Mouse (Mus musculus): ENCODE results near the gene Pigl.

Pigl gene

DNA sequence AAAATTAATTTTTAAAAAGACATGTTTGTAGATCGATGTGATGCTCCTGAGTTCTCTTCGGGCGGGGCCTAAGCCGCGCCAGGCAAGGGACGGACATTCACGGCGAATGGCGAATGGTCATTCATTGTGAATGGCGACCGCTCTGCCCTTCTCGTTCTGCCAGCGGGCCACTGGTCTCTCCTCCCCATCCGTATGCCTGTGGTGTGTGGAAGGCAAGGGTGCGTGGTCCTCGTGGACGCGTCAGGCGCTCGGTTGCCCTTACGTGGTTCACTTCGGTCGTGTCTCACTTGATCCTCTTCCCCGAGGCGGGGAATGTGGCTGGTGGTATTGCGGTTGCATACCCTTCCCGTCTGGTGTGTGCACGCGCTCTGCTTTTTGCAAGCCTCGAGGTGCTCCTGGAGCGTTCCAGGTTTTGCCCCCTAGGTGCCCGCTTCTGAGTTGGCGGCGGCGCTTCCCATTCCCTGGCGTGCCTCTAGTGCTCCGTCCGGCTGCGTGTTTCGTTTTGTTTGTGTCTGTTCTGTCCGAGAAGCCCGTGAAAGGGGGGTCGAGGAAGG, 102.3 kb downstream of the Pigl start:
- DNase-seq, result no peak

DNA sequence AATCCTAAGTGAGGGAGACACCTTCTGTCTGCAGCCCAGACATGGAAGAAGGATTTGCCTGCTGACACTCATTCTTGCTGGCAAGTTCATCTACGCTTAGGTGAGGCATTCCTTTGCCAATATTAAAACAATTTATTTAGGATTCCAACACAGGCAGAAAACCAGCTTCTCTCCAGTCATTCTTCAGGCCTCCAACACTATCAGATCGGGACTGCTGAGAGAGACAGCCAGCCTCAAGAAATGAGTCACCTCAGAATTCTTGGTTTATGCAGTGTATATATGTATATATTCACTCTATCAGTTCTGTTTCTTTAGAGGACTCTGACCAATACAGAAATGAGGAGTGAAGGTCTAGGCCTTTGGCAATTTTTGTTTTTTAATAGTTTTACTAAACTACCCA, 105.3 kb downstream of the Pigl start:
- DNase-seq, result no peak
